Mouse (Mus musculus) gastrocnemius, adult 8-10 months (tissue): ENCODE measurements around the gene Prps1l1. TPM values are rescaled to one million over a fixed set of nuclear protein-coding genes. Genes with fewer than 3 reads are reported as not detected.

Source experiments
- DNase-seq, 2 experiments: peaks; one replicate each; pipeline ENCODE4 v3.0.0; 2022; ENCODE audit warnings: low spot score in 2 of 2
- total RNA-seq, 4 experiments: library from RNA; stranded (reverse); gene quantifications; 2 replicates each; pipeline ENCODE4 v1.2.4; 2022

Gene Prps1l1
- total RNA-seq, result not detected

GRCm38 (mm10) chr12:34984461-34984860 is at the start of gene Prps1l1:
Gene Prps1l1, plus strand, starts transcription at chr12:34984761.
- no peak for DNase-seq

- DNase-seq, result no peak
Observed at GRCm38 (mm10) chr12:34937918-34938317, 46.6 kb upstream of the Prps1l1 start.

GRCm38 (mm10) chr12:34949066-34949706 is 35.4 kb upstream of the Prps1l1 start:
- no peak for DNase-seq

- DNase-seq, result no peak
Observed at GRCm38 (mm10) chr12:34975991-34976390, 8.6 kb upstream of the Prps1l1 start.

- DNase-seq, result no peak
Observed at GRCm38 (mm10) chr12:34985865-34986264, 1.3 kb downstream of the Prps1l1 start.

- no peak for DNase-seq
Observed at GRCm38 (mm10) chr12:34989537-34990200, 5.1 kb downstream of the Prps1l1 start.

GRCm38 (mm10) chr12:34990387-34990786 is 5.8 kb downstream of the Prps1l1 start:
- no peak for DNase-seq

GRCm38 (mm10) chr12:34991900-34992299 is 7.3 kb downstream of the Prps1l1 start:
- DNase-seq, result no peak

GRCm38 (mm10) chr12:34997597-34998182 is 13.1 kb downstream of the Prps1l1 start:
- no peak for DNase-seq

- no peak for DNase-seq
Observed at GRCm38 (mm10) chr12:34998778-34999467, 14.4 kb downstream of the Prps1l1 start.

- no peak for DNase-seq
Observed at GRCm38 (mm10) chr12:35000323-35000722, 15.8 kb downstream of the Prps1l1 start.

- no peak for DNase-seq
Observed at GRCm38 (mm10) chr12:35005748-35006147, 21.2 kb downstream of the Prps1l1 start.

- DNase-seq, result no peak
Observed at GRCm38 (mm10) chr12:35007851-35008250, 23.3 kb downstream of the Prps1l1 start.

- no peak for DNase-seq
Observed at GRCm38 (mm10) chr12:35008340-35009137, 24.0 kb downstream of the Prps1l1 start.

- no peak for DNase-seq
Observed at GRCm38 (mm10) chr12:35011462-35011861, 26.9 kb downstream of the Prps1l1 start.

GRCm38 (mm10) chr12:35013950-35014349 is 29.4 kb downstream of the Prps1l1 start:
- no peak for DNase-seq

GRCm38 (mm10) chr12:35016056-35016455 is 31.5 kb downstream of the Prps1l1 start:
- DNase-seq, result no peak

GRCm38 (mm10) chr12:35016481-35017250 is 32.1 kb downstream of the Prps1l1 start:
- DNase-seq, result no peak

GRCm38 (mm10) chr12:35018679-35019237 is 34.2 kb downstream of the Prps1l1 start:
- DNase-seq, result no peak

GRCm38 (mm10) chr12:35021285-35021684 is 36.7 kb downstream of the Prps1l1 start:
- no peak for DNase-seq
